Mouse (Mus musculus): ENCODE data around the gene Tspan15. TPM values are rescaled to one million over a fixed set of nuclear protein-coding genes. Genes with fewer than 3 reads are reported as not detected.

Gene Tspan15
- polyA plus RNA-seq (2016; fragmentation: Nextera tagmentation; extraction: Ambion mirVana): 15.1 and 18.5 TPM in 2 replicates

- DNase-seq (ENCODE audit: low spot score): peak; percentile 100
- Histone ChIP-seq H3K27me3 (ENCODE audit: low read depth, poor library complexity, severe bottlenecking) (peaks cover 26% of the 10 kb centered on the region), H3K4me1 (peaks cover 31% of the 10 kb centered on the region), H3K9me3 (replicated peaks) (no peaks in the 10 kb centered on the region), H3K36me3 (no peaks in the 10 kb centered on the region), H3K4me3 (peak within 1 kb of the TSS; percentile 68), H3K27ac (peak within 1 kb of the TSS; percentile 84)
- under 1% methylated on average over 59 of the region's 59 CpGs for WGBS
These were observed at the start of gene Tspan15 for GRCm38 (mm10) chr10:62230708-62231394. Tspan15 (minus strand) TSS chr10:62231251.

GRCm38 (mm10) chr10:62279671-62280070, 48.6 kb upstream of the Tspan15 start:
- no peak for DNase-seq (ENCODE audit: low spot score)
- no peaks in the 10 kb centered on the region for H3K9me3 ChIP-seq (replicated peaks)
- H3K4me1 ChIP-seq: no peaks in the 10 kb centered on the region
- H3K27ac ChIP-seq: no peak overlapping the region
- no peaks in the 10 kb centered on the region for H3K27me3 ChIP-seq (ENCODE audit: low read depth, poor library complexity, severe bottlenecking)
- no peak overlapping the region for H3K4me3 ChIP-seq
- H3K36me3 ChIP-seq: peaks cover 35% of the 10 kb centered on the region
- 95% methylated on average over 4 of the region's 4 CpGs for WGBS

GRCm38 (mm10) chr10:62279066-62279465, 48.0 kb upstream of the Tspan15 start:
- DNase-seq (ENCODE audit: low spot score): no peak
- H3K36me3 ChIP-seq: peaks cover 36% of the 10 kb centered on the region

GRCm38 (mm10) chr10:62277499-62278293, 46.6 kb upstream of the Tspan15 start:
- Histone ChIP-seq H3K4me1 (no peaks in the 10 kb centered on the region), H3K36me3 (peaks cover 32% of the 10 kb centered on the region), H3K27ac (no peak overlapping the region), H3K27me3 (ENCODE audit: low read depth, poor library complexity, severe bottlenecking) (no peaks in the 10 kb centered on the region), H3K4me3 (no peak overlapping the region), H3K9me3 (replicated peaks) (no peaks in the 10 kb centered on the region)
- no peak for DNase-seq (ENCODE audit: low spot score)
- WGBS: 93% methylated on average over 18 of the region's 19 CpGs

More at GRCm38 (mm10) chr10:62279066-62279465, 48.0 kb upstream of the Tspan15 start:
- Histone ChIP-seq H3K4me1 (no peaks in the 10 kb centered on the region), H3K4me3 (no peak overlapping the region), H3K9me3 (replicated peaks) (no peaks in the 10 kb centered on the region), H3K27me3 (ENCODE audit: low read depth, poor library complexity, severe bottlenecking) (no peaks in the 10 kb centered on the region), H3K27ac (0 out of 2 replicates have a peak overlapping the region, but pooled peaks have one; percentile 7)
- 75% methylated on average over 3 of the region's 3 CpGs for WGBS

GRCm38 (mm10) chr10:62275235-62275634, 44.2 kb upstream of the Tspan15 start:
- DNase-seq (ENCODE audit: low spot score): peak; percentile 90
- 40% methylated on average over 4 of the region's 4 CpGs for WGBS
- peaks cover 22% of the 10 kb centered on the region for H3K36me3 ChIP-seq
- no peaks in the 10 kb centered on the region for H3K4me1 ChIP-seq
- H3K27me3 ChIP-seq (ENCODE audit: low read depth, poor library complexity, severe bottlenecking): no peaks in the 10 kb centered on the region
- H3K9me3 ChIP-seq (replicated peaks): no peaks in the 10 kb centered on the region
- no peak overlapping the region for H3K27ac ChIP-seq
- no peak overlapping the region for H3K4me3 ChIP-seq

GRCm38 (mm10) chr10:62269278-62269677, 38.2 kb upstream of the Tspan15 start:
- Histone ChIP-seq H3K27me3 (ENCODE audit: low read depth, poor library complexity, severe bottlenecking) (no peaks in the 10 kb centered on the region), H3K36me3 (peaks cover 19% of the 10 kb centered on the region), H3K4me1 (no peaks in the 10 kb centered on the region), H3K4me3 (no peak overlapping the region), H3K27ac (no peak overlapping the region), H3K9me3 (replicated peaks) (no peaks in the 10 kb centered on the region)
- 76% methylated on average over 16 of the region's 16 CpGs for WGBS
- DNase-seq (ENCODE audit: low spot score): no peak

- Histone ChIP-seq H3K4me3 (no peak overlapping the region), H3K27ac (no peak overlapping the region), H3K4me1 (peaks cover 14% of the 10 kb centered on the region), H3K9me3 (replicated peaks) (no peaks in the 10 kb centered on the region), H3K27me3 (ENCODE audit: low read depth, poor library complexity, severe bottlenecking) (no peaks in the 10 kb centered on the region), H3K36me3 (peaks cover 3% of the 10 kb centered on the region)
- 41% methylated on average over 2 of the region's 2 CpGs for WGBS
- DNase-seq (ENCODE audit: low spot score): no peak
These were observed 33.2 kb upstream of the Tspan15 start for GRCm38 (mm10) chr10:62264299-62264698.

DNA sequence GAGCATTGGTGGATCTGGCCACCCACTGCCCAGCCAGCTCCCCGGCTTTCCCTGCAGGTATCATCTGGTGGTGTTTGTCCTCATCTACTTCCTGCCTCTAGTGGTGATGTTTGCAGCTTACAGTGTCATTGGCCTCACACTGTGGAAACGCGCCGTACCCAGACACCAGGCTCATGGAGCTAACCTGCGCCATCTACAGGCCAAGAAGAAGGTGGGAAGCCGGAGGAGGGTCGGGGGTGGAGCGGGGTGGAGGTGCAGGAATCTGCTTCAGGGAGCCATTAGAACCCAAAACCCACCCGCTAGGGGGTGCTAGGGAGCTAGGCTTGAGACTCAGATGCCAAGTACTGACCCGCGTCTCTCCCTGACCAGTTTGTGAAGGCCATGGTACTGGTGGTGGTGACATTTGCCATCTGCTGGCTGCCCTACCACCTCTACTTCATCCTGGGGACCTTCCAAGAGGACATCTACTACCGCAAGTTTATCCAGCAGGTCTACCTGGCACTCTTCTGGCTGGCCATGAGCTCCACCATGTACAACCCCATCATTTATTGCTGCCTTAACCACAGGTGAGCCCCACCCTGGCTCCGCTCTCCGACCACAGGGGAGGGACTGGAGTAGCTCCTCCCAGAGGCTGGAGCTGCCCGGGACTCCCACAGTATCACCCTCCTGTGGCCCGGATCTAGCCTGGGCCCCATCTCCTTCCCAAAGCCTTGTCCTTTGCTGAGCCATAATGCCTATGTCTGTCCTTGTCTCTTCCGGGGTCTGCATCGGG, 30.2 kb upstream of the Tspan15 start:
- H3K4me1 ChIP-seq: peaks cover 14% of the 10 kb centered on the region
- no peaks in the 10 kb centered on the region for H3K36me3 ChIP-seq
- H3K9me3 ChIP-seq (replicated peaks): no peaks in the 10 kb centered on the region
- 17% methylated on average over 18 of the region's 18 CpGs for WGBS
- no peaks in the 10 kb centered on the region for H3K27me3 ChIP-seq (ENCODE audit: low read depth, poor library complexity, severe bottlenecking)
- peak; percentile 91 for DNase-seq (ENCODE audit: low spot score)
- no peak overlapping the region for H3K27ac ChIP-seq
- H3K4me3 ChIP-seq: no peak overlapping the region

- no peak for DNase-seq (ENCODE audit: low spot score)
These were observed 27.2 kb upstream of the Tspan15 start for GRCm38 (mm10) chr10:62258298-62258697.

DNA sequence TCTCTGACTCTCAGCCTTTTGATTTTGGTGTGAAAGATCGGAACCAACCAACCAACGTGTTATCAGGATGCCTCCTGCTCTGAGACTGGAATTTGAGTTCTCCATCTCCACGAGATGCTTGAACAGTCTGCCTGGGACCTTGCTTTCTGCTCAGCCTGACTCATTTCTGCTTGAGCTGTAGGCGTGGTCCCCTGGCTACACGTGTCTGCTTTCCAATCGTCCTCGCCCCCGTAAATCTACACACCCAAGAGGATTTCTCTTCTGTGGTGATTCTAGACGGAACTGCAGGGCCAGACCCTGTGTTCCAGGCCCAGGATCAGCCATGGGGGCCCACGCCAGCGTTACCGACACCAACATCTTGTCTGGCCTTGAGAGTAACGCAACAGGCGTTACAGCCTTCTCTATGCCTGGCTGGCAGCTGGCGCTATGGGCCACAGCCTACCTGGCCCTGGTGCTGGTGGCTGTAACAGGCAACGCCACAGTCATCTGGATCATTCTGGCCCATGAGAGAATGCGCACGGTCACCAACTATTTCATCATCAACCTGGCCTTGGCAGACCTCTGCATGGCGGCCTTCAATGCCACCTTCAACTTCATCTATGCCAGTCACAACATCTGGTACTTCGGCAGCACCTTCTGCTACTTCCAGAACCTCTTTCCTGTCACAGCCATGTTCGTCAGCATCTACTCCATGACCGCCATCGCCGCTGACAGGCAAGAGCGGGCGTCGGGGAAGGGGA, 21.6 kb upstream of the Tspan15 start:
- Histone ChIP-seq H3K27me3 (ENCODE audit: low read depth, poor library complexity, severe bottlenecking) (peaks cover 13% of the 10 kb centered on the region), H3K4me1 (0 out of 2 replicates have a peak, but pooled peaks cover 3% of the 10 kb centered on the region), H3K9me3 (replicated peaks) (no peaks in the 10 kb centered on the region), H3K36me3 (no peaks in the 10 kb centered on the region), H3K27ac (no peak overlapping the region), H3K4me3 (no peak overlapping the region)
- WGBS: 88% methylated on average over 27 of the region's 27 CpGs
- DNase-seq (ENCODE audit: low spot score): no peak

More at GRCm38 (mm10) chr10:62258298-62258697, 27.2 kb upstream of the Tspan15 start:
- no peak overlapping the region for H3K27ac ChIP-seq
- H3K4me3 ChIP-seq: no peak overlapping the region
- no peaks in the 10 kb centered on the region for H3K27me3 ChIP-seq (ENCODE audit: low read depth, poor library complexity, severe bottlenecking)
- WGBS: 90% methylated on average over 5 of the region's 5 CpGs
- peaks cover 14% of the 10 kb centered on the region for H3K4me1 ChIP-seq
- no peaks in the 10 kb centered on the region for H3K9me3 ChIP-seq (replicated peaks)
- H3K36me3 ChIP-seq: no peaks in the 10 kb centered on the region

DNA sequence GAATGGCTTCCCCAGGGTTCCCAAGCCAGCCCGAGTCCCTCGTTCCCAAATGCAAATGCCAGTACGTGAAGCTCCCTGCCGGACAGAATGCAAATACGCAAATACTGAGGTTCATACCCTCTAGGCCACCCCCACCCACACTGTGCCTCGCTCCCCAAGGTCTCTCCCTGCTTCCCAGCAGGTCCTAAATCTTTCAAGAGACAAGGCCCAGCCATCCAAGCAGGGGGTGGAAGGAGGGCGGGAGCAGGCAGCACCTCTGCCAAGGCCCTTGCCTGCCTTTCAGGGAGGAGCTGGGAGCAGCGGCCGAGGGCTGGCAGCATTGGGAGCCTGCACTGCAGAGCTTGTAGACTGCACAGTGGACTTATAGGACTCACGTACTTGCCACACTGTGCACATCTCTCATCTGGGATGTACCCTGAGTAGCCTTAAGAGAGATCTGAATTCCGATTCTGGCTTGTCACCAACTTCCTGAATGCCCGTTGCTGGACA, 21.0 kb upstream of the Tspan15 start, which contains the start of gene Tacr2:
TSS of gene Tacr2 (plus strand) at position 439 of the 489 bp plus-strand sequence.
- Histone ChIP-seq H3K9me3 (replicated peaks) (no peaks in the 10 kb centered on the region), H3K4me3 (no peak within 1 kb of the TSS), H3K4me1 (peaks cover 3% of the 10 kb centered on the region; the same call in 1 of the 2 replicates), H3K27ac (no peak within 1 kb of the TSS), H3K36me3 (no peaks in the 10 kb centered on the region), H3K27me3 (ENCODE audit: low read depth, poor library complexity, severe bottlenecking) (peaks cover 13% of the 10 kb centered on the region)
- no peak for DNase-seq (ENCODE audit: low spot score)
- 51% methylated on average over 12 of the region's 12 CpGs for WGBS

- no peak for DNase-seq (ENCODE audit: low spot score)
- no peak overlapping the region for H3K27ac ChIP-seq
- 49% methylated on average over 8 of the region's 8 CpGs for WGBS
- H3K4me3 ChIP-seq: no peak overlapping the region
- no peaks in the 10 kb centered on the region for H3K9me3 ChIP-seq (replicated peaks)
- no peaks in the 10 kb centered on the region for H3K36me3 ChIP-seq
- H3K4me1 ChIP-seq: peaks cover 3% of the 10 kb centered on the region; the same call in 1 of the 2 replicates
- peaks cover 10% of the 10 kb centered on the region for H3K27me3 ChIP-seq (ENCODE audit: low read depth, poor library complexity, severe bottlenecking)
These were observed 16.8 kb upstream of the Tspan15 start for GRCm38 (mm10) chr10:62247815-62248214.
